Comparison of ENCODE assay signal across 9 mouse cellular contexts in the genomic region with DNA sequence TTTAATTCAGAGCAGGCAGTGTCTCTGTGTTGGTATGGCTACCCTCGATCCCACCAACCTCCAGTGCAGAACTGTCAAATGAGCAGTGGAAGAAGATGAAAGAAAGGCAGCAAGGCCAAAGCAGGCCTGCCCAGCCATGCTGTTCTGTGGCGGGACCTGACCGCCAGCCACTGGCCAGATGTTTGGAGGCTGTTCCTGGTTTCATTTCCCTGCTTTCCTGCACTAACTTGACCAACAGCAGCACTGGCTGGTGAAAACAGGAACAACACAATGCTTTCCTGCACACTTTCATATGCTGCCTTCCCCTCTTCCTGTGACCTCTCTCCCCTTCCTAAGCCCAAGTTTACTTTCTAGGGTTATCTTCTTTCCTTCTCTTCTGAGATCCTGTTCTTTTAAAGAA. TPM values are rescaled to one million over a fixed set of nuclear protein-coding genes. Genes with fewer than 3 reads are reported as not detected.
DNase-seq lines count a peak whose midpoint lies in the region; ATAC-seq lines count a peak whose summit lies in the region.
"Had no signal": no experiment of that assay in that cellular context is flagged by ENCODE, and none has a peak within 500 bp of the region (broad histone marks: within the 10 kb centered on the region; RNA-seq: fewer than 3 reads in every experiment).

No protein-coding gene starts in this region.

- peak; percentile 41 to 73 for DNase-seq in adrenal gland, adult (ENCODE audit: inconsistent age in 2 of 2, low spot score in 1 of 2)
- no peak for DNase-seq in adrenal gland, postnatal 4 days (ENCODE audit: low spot score in 2 of 2)
- DNase-seq in midbrain, embryonic 14.5 days = peak; percentile 3
- no peak for DNase-seq in midbrain, embryonic 10.5 days (ENCODE audit: low spot score)
- peak; percentile 30 to 52 for DNase-seq in heart, postnatal 36 days
- no peak for DNase-seq in Muller cell, postnatal 12 days (ENCODE audit: inconsistent ontology term)
- DNase-seq in thymus, adult 18-20 months = no peak

- no peak overlapping the region for H3K4me2 ChIP-seq in midbrain, embryonic 14.5 days (ENCODE audit: low read length)
- H3K4me2 ChIP-seq: heart, embryonic 13.5 days had no signal

- H3K4me1 ChIP-seq in midbrain, embryonic 14.5 days (ENCODE audit: control insufficient read depth, insufficient read depth, low read length) = no peaks in the 10 kb centered on the region
- no peaks in the 10 kb centered on the region for H3K4me1 ChIP-seq in midbrain, embryonic 10.5 days

- H3K27me3 ChIP-seq in midbrain, embryonic 14.5 days (ENCODE audit: control insufficient read depth, insufficient read depth, low read length) = no peaks in the 10 kb centered on the region
- H3K27me3 ChIP-seq in midbrain, embryonic 10.5 days (ENCODE audit: low read depth, poor library complexity, severe bottlenecking) = no peaks in the 10 kb centered on the region
- H3K27me3 ChIP-seq: heart, embryonic 13.5 days had no signal

- peaks cover 74% of the 10 kb centered on the region for H3K79me2 ChIP-seq in macrophage (ENCODE audit: inconsistent target)

- H3K9ac ChIP-seq in midbrain, embryonic 14.5 days (replicated peaks; ENCODE audit: low read length) = no peak overlapping the region
- H3K9ac ChIP-seq: heart, embryonic 13.5 days had no signal

- no peak overlapping the region for H3K27ac ChIP-seq in midbrain, embryonic 14.5 days (replicated peaks; ENCODE audit: low read depth, low read length)
- H3K27ac ChIP-seq in midbrain, embryonic 10.5 days (replicated peaks) = no peak overlapping the region
- peak overlapping the region; percentile 98 for H3K27ac ChIP-seq in macrophage
- H3K27ac ChIP-seq: heart, embryonic 13.5 days had no signal

- H3K9me3 ChIP-seq in midbrain, embryonic 14.5 days (ENCODE audit: control insufficient read depth, low read length) = no peaks in the 10 kb centered on the region
- H3K9me3 ChIP-seq in midbrain, embryonic 10.5 days (replicated peaks) = no peaks in the 10 kb centered on the region
- H3K9me3 ChIP-seq: heart, embryonic 13.5 days had no signal

- WGBS in midbrain, embryonic 14.5 days = 74% methylated on average over 3 of the region's 3 CpGs
- 66% methylated on average over 3 of the region's 3 CpGs for WGBS in midbrain, embryonic 10.5 days
- 16% methylated on average over 3 of the region's 3 CpGs for WGBS in macrophage (ENCODE audit: missing documents)

- intact Hi-C loops in heart, postnatal 36 days (cut with DNase I) = loop anchor here (5.0 kb wide), 2 partner anchors 95 to 145 kb away; no protein-coding TSS in a partner anchor

- no peak for ATAC-seq in midbrain, embryonic 14.5 days (ENCODE audit: low FRiP score, low TSS enrichment)

- H3K4me3 ChIP-seq in midbrain, embryonic 14.5 days (replicated peaks; ENCODE audit: low read depth, low read length) = no peak overlapping the region
- no peak overlapping the region for H3K4me3 ChIP-seq in midbrain, embryonic 10.5 days
- H3K4me3 ChIP-seq in macrophage (ENCODE audit: inconsistent target) = no peak overlapping the region
- H3K4me3 ChIP-seq: heart, embryonic 13.5 days had no signal

- H3K36me3 ChIP-seq in midbrain, embryonic 14.5 days (ENCODE audit: control insufficient read depth, insufficient read depth, low read length) = no peaks in the 10 kb centered on the region
- no peaks in the 10 kb centered on the region for H3K36me3 ChIP-seq in midbrain, embryonic 10.5 days
- no peaks in the 10 kb centered on the region for H3K36me3 ChIP-seq in macrophage (ENCODE audit: inconsistent target)
- H3K36me3 ChIP-seq: heart, embryonic 13.5 days had no signal

RNA-seq across cellular contexts. Expression of a gene that starts 50.8 kb away (rescaled TPM):
- total RNA-seq in adrenal gland, postnatal 4 days (2021) = 1 to 10 TPM; 5.9 to 6.9 TPM
- polyA plus RNA-seq in midbrain, embryonic 14.5 days (2014; fragmentation: Nextera tagmentation; extraction: Ambion mirVana) = 0.67 and 0.74 TPM in 2 replicates
- polyA plus RNA-seq in midbrain, embryonic 10.5 days (2016; fragmentation: Nextera tagmentation; extraction: Ambion mirVana) = 0.82 and 1.6 TPM in 2 replicates
- total RNA-seq in heart, postnatal 36 days (2021) = 10 to 100 TPM; 52.0 to 60.2 TPM
- total RNA-seq in macrophage (2018; cell fraction: chromatin; rRNA removed) = 100 to 1,000 TPM; 105 to 325 (median 155) TPM
- total RNA-seq in macrophage (2018; cell fraction: cytosol; rRNA removed) = 10 to 100 TPM; 37.1 to 78.3 (median 50.7) TPM
- total RNA-seq in macrophage (2018; cell fraction: nucleus; rRNA removed) = 100 to 1,000 TPM in 25 of 26 experiments, 10 to 100 TPM in 1; 95.4 to 382 (median 112) TPM
- polyA plus RNA-seq in macrophage (2018) = 26.4 to 41.8 TPM (median 32.8 TPM) in 3 replicates

Comparison
In these comparisons a context has a peak if more than half of its experiments do, and no peak if none do; other contexts are left out.
1. DNase-seq: peak in adrenal gland, adult (2 of 2), midbrain, embryonic 14.5 days (single experiment) and heart, postnatal 36 days (2 of 2); none in adrenal gland, postnatal 4 days (0 of 2), midbrain, embryonic 10.5 days (single experiment), Muller cell, postnatal 12 days (single experiment) and thymus, adult 18-20 months (0 of 2).
2. RNA of a gene that starts 50.8 kb away (polyA plus RNA-seq): 26.4 to 41.8 TPM in macrophage; 0.82 to 1.6 TPM in midbrain, embryonic 10.5 days and 0.67 to 0.74 TPM in midbrain, embryonic 14.5 days; every median in the first group is over 10 times any median in the second.